Mouse (Mus musculus) 3134 (cell line): Measurements from ENCODE around the gene C2cd2.
"Not testable (repeated sequence)": the region's sequence is repeated elsewhere in the genome, so short reads cannot be mapped to it uniquely, and the experiment has no call there.

ENCODE experiments used
- DNase-seq: peaks from one replicate; pipeline ENCODE4 v3.0.0-alpha.2; 2011; ENCODE audit warnings: low spot score; ENCODE audit not compliant: insufficient read length; ENCODE audit errors: extremely low read depth

The C2cd2 gene

DNA sequence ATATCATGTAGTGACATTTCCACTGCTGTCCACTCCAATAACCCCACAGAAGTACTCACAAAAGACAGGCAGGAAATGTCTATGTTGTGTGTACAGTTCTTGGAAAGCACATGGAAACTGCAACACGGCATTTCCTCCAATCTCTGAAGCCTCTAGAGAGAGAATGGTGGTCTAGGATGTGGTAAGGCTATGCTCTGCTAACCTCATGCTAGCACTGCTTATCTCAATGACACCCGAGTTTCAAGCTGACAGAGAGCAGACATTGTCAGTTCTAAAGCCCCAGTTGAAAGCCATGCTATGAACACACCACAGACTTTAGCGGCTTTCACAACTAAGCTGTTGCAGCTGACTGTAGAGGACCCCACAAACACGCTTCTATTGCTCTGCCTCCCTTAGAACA, 13.6 kb downstream of the C2cd2 start:
- no peak for DNase-seq

DNA sequence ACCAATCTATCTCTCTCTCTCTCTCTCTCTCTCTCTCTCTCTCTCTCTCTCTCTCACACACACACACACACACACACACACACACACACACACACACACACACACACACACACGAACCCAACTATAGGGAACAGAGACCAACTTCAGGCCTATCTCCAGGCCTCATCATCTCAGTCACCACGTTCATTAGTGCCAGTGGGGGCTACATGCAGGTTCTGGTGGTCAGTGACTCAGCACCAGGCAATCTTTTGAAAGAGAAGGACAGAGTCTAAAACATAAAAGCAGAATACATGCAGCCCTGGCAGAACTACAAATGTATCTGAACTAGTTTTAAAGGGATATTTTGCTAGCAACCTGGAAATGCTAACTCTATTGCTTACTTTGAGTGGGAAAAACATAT, 15.4 kb downstream of the C2cd2 start:
- DNase-seq = not testable (repeated sequence)

DNA sequence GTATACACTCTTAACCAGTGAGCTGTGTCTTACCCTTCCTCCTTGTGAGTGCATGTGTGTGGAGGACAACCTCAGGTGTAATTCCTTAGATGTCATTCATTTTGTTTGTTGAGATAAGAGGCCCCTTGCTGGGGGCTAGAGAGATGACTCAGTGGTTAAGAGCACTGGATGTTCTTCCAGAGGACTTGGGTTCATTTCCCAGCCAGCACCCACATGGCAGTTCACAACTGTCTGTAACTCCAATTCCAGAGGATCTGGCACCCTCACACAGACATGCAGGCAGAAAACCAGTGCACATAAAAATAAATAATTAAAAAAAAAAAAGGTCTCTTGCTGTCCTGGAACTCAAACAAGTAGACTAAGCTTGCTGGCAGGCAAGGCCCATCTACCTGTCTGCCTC, 20.6 kb downstream of the C2cd2 start:
- DNase-seq = no peak

DNA sequence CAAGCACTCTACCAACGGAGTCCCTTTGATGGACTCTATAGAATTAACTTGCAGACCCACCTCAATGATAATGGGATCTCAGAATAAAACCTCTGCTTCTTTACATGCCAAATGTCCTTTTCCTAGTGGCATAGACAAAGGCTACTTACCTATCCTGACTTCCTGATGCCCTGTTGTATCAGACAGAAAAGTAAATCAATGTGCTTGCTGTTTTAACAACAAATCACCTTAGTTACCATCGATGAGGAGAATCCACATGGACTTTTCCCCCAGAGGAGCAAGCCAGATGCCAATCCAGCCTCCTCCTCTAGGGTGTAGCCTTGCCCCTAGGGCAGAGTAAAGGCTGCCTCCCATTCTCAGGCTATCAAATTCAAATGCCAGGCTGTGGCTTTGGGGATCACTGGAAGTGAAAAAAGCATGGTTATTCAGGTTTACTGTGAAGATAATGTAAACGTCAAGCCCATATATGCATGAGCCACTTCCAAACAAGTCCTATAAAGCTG, 21.9 kb downstream of the C2cd2 start:
- DNase-seq = no peak

DNA sequence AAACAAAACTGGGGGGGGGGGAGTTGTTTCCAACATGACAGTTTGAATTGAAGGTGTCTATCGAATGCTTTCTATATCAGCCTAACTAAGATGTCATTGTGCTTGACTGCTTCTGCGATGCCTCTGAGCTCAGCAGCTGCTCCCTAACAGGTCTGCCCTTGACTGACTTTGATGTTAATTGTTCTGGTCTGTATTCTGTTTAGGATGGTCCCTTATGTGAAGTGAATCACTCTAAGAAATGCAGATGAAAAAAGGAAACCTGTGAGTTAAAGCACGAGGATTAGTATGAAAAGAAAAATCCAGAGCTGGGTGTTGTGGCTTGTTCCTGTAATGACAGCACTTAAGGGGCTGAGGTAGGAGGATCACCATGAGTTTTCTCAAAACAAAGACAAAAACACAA, 26.6 kb downstream of the C2cd2 start:
- DNase-seq = no peak

DNA sequence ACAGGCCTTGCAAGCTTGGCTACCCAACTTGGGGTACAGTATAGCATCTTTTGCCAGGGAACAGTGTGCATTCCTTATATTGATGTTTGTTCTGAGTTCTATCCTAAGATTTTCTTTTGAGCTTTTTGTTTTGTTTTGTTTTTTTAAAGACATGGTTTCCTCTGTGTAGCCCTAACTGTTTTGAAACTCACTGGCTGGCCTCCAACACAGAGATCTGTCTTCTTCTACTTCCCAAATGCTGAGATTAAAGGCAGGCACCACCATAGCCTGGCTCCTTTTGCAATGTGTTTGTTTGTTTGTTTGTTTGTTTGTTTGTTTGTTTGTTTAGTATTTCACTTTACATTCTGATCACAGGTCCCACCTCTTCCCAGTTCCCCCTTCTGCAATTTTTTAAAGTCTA, 32.2 kb downstream of the C2cd2 start:
- DNase-seq = no peak

DNA sequence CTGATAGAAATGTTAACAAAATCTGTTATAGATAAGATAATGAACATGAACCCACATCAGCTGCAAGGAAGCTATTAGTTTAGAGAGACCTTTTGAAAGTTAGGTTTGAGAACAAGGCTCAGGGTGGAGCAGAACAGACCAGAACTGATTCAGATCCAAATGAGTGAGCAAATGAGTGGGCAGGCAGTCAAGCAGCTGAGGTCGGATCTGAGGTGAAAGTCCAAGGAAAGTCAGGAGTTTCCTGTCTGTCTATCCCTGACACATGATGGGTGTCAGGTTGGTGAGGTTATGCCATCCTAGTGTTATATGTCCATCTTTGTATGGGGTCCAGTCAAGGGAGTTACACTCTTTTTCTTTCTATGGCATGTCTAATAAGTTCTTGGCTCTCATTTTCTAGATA, 32.9 kb downstream of the C2cd2 start:
- DNase-seq = no peak

DNA sequence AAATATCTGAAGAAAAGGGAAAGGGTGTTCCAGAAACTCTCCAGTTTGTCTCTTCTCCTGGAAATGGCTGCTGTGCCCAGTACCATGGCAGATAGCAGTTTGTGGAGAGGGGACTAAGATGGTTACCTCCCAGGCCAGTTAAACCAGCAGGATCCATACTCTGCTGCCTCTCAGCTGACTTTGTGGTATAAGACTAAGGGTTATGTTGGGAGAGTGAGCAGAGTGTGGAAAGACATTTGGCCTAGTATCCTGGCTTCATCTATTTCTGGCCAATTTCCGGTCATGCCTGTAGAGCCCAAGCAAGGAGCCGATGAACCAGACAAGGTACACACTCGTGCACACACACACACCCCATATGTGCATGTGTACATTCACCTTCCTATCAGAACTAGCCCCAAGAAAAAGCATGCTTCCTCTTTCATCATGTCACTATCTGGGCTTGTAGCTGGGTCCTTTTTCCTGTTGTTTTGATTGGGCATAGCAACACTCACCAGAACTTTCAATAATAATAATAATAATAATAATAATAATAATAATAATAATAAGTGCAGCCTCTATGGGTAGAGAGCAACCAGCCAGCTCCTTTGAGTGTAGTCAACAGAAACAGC, 35.0 kb downstream of the C2cd2 start:
- DNase-seq = no peak

DNA sequence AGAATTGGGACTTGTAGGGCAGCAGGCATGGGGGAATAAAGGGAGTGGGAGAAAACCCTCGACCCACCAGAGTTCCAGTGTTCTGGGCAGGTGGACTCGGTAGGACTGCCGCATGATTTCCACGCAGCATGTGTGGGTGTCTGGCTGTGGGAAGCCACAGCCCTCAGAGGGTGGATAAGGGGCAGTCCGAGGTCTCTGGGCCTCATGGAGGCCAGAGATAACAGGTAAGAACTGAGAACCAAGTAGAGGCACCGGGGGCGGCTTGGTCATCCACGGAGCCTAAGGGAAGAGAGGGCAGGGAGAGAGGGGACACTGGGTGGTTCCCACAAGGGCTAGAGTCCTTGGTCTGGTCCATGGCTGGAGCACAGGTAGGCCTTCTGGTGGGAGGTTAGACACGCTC, 36.0 kb downstream of the C2cd2 start:
- DNase-seq = no peak

DNA sequence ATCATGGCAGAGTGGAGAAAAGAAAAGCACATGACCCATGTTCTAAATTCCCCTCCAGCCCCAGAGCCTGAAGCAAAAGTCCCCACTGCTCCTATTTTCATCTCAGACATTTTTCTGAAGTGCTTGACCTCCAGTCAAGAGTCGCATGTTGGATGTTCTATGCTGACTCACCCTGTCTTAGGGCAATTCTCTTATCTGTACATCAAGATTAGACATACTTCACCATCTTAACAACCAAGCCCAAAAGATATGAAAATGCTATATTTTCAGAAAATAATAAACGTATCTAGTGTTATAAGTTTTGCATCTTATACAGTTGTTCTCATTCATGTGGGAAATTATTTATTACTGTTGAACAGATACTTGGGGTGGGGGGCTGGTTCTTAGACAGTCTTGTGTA, 36.6 kb downstream of the C2cd2 start:
- no peak for DNase-seq

DNA sequence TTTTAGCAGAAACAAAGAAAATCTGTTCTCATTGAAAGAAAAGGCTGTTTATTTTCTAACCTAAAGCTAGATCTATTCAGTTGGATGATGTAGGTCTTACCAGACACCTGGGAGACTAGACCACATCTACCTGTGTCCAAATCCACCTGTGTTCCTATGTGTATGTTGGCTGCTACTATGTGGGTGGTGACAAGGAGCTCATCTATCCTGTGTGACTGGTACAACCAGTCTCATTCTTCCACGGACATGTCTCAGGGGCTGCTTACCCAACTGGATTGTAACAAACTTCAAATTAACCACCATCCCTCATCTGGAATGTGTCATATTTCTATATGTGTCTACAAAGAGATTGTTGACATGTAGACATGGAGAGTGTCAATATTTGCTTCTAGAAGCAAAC, 38.7 kb downstream of the C2cd2 start:
- no peak for DNase-seq

DNA sequence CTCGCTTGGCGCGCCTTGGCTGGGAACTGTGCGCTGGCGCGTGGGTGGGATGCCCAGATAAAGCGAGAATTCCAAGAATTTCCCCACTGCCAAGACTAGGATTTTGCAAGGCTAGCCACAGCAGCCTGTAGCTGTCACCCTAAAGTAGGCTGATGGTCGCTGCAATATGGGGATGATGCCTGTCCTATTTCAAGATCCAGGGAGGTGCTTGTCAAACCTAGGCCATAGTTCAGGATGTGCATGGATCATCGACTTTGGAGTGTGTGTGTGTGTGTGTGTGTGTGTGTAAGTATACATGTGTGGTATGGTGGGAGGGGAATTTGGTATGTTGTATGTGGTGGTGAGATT, 39.6 kb downstream of the C2cd2 start:
- no peak for DNase-seq

DNA sequence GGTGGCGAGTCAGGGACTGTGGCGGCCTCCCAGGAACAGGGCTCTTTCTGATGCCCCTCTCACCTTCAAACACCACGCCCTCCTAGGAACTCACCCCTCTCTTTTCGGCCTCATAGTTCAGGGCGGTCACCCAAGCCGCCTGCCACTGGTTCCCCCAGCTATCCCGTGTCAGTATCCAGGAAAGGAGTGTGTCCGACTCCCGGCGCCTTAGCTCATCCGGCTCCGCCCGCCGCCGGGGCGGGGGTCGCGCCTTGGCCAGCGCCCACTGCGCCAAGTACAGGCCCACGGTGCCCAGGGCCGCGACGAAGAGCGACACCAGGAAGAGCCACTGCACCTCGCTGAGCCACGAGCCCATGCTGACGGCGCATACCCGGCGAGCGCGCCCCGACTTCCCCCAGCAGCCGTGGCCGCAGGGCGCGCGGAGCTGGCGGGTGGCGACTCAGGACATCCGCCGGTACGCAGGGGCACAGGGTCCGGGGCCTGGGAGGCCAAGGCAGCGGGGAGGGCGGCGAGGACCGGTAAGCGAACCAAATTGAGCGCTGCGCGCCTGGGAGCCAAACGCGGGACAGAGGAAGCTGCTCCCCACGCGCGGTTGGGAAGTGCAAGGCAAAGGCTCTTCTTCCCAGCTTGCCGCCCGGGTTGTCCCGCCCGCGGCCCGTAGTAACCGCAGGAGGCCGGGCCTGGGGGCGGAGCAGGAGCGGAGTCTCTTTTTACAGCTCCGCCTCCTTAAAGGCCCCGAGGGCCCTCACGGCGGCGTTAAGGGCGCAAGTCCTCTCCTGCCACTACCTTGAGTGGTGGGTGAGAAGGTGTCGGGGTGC, 40.2 kb downstream of the C2cd2 start:
- peak; percentile 92 for DNase-seq

DNA sequence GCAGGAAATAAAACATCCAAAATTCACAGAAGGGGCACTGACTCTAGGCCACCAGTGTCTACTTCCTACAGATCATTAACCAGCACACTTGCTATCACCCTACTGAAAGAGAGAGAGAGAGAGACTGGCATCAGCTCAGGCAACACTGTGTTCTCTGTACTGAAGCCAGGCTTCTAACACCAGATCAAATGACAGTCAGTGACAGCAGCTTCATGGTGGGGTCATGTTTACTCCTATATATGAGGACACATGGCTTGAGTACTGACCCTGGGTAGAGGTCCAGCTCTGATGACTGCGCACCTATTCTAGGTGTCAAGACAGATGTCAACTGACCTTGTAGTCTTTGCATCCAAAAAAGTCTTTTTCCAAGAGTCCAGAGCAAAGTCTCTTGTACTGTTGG, 41.8 kb downstream of the C2cd2 start:
- DNase-seq = no peak

DNA sequence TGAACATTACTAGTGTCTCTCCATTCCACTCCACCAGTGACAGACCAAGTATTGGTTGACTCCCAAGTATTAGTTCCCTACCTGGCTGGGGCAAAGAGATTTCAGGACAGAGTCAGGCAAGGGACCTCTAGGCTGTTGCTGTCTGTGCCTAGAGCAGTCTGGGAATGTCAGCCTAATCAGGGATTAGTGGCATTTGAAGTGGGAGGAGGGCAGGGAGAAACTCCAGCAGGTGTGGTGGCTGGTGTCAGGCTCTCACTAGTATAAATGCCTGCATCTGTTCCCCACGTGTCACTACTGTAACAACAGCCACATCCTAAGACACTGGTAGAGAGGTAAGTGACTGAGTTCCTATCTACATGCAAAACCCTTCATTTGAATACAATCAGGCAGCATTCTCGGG, 42.6 kb downstream of the C2cd2 start:
- DNase-seq = no peak

DNA sequence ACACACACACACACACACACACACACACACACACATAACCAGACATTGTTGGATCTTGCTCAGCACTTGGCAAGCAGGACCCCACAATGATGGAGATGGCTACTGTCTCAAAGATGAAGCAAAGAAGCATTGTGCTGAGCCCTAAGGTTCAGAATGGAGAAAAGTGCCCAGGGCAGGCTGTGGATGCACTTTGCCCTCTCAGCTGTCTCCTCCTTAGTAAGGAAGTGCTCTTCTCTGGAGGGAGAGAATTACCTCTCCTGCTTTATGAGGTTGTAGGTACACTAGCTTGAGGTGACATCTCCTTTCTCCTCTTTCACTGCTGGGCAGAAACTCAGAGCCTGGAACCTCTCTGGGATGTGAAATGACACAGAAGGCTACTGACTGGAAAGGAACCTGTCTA, 49.5 kb downstream of the C2cd2 start:
- DNase-seq = no peak

DNA sequence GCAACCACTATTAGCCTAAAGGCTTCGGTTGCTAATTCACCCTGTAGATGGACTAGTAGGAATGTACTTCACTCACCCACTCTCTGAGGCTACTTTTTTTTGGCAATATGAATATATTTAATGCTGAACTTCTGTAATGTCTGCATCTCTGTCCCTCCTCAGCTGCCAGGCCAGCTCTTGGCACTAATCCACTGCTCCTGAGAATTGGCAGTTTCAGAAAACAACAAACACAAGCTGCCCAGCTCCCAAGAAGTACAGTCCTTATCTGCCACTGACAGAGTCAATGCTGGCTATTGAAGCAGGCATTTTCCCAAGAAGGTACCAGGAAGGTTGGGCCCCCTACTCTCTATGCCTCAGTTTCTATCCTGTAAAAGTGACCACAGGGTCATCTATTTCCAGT, 53.0 kb downstream of the C2cd2 start:
- no peak for DNase-seq

DNA sequence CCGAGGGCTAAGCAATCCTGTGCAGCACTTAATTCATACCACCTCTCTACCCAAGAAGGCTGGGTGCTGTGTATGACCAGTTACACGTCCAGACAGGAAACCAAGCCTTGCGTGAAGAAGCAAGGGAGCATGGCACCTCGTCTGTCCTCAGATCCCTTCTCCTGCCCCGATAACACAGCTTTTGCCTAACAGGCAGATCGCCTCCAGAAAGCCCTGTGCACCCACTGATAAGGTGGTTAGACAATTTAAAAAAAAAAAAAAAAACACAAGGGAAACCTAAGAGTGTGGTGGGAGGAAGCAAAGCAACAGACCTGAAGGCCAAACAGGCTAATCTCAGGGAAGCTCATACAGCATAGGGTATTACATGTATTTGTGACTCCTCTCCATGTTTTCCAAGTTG, 54.9 kb downstream of the C2cd2 start:
- no peak for DNase-seq

DNA sequence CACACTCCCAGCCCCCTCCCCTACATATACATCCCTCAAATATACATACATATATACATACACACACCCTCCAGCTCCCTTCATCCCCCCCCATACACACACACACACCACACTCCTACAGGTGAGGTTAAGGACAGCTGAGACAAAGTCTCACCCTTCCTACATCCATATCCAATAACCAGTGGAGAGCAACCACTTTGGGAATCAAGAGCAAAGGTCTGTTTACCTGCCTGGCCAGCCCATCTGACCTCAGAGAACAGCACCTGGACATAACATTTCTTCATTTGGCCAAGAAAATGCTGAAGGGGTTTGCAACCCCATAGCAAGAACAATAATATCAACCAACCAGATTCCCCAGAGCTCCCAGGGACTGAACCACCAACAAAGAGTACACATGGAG, 56.1 kb downstream of the C2cd2 start:
- no peak for DNase-seq

DNA sequence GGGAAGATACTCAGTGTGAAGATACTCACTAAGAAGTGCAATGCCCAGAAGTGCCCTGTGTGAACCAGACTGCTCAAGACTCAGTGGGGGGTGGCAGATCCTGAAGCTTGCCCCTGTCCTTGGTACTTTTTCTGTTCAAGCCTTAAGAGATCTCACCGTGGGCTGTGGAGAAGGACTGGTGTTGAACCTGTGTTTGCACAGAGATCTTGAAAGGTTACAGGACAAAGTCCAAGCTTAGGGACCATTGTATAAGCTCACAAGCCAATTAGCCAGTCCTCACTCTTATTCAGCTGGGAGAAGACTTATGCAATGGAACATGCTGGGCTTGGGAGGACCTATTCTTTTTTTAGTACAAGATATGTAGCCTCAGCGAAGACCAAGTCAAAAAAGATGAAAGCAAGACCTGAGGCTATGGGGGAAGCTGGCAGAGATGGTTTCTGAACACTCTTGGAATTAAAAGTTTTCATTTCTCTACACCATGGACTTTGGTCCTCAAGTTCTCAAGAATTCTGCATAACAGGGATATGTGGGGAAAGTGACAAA, 56.9 kb downstream of the C2cd2 start:
- DNase-seq = no peak

DNA sequence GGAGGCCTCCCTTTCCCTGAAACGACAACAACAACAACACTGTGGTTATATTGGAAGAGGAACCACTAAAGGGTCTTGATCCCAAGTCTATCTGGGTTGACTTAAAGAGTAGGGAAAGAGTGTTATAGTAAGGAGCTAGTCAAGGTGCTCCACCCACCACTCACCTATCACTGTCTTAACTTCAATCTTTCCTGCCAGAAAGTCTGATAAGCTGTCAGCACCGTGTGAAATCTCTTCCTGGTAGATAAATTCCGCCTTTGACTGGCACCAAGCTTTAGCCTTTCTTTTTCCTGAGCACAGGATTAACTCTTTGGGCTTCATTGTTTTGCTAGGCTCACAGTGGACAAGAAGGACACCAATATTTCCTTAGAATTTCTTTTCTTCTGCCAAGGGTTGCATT, 58.4 kb downstream of the C2cd2 start:
- DNase-seq = no peak

DNA sequence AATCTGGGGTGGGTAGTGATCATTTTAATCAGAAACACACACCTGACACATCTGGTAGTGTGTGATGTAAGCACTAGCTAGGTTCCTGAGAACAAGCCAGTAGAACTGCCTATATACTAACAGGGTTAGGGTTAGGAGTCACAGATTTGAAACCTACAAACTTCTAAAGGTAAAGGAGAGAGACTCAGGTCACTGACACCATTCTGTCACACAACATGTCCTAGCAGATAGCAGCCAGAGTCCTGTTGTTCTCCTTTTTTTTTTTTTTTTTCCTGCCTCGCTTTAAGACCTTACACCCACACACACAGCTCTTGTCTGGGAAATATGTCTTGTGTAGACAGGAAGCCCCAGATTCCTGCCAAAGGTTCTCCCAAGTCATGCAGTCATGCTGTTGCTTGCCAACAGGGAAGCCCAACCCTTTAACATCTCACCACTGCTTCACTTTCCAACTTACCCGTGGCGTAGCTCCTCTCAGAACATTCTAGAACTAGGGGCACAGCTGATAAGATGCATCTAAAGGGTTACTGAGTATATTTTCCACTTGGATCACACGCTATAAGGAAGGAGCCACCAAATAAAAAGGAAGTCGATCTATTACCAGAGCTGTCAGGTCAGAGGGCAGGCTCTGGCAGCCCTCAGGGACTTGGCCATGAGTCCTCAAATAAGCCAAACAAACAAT, 64.9 kb downstream of the C2cd2 start:
- peak; percentile 16 for DNase-seq
